Mouse (Mus musculus): ENCODE measurements around the gene Rbfox1. TPM values are rescaled to one million over a fixed set of nuclear protein-coding genes. Genes with fewer than 3 reads are reported as not detected.

Gene Rbfox1
- polyA plus RNA-seq, 1 experiment from 2014 or later: 0.57 TPM

DNA sequence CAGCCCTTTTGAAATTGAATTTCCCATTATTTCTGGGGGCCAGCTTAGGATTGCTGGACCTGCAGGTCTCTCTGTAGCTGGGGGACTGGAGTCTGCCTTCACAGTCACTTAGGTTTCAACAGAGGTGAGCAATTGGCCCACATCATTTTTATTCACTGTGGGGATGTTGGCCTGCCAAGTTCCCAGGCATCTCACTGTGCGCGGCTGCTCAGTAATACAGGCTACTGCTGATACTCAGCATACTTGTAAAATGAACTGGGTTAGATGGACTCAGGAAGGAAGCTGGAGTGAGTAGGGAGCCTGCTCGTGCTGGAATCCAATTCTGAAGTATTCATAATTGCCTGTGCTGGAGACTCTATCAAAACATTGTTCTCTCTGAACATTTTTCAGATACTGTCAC is 1356.5 kb downstream of the Rbfox1 start:
- ATAC-seq (ENCODE audit: insufficient read depth) (no peak), DNase-seq (no peak)
- Histone ChIP-seq H3K9ac (no peak overlapping the region), H3K36me3 (ENCODE audit: insufficient read depth) (no peaks in the 10 kb centered on the region), H3K27me3 (ENCODE audit: insufficient read depth, low read length) (no peaks in the 10 kb centered on the region), H3K4me3 (ENCODE audit: low read depth, low read length) (no peak overlapping the region), H3K4me2 (no peak overlapping the region), H3K9me3 (ENCODE audit: low read depth, low read length) (no peaks in the 10 kb centered on the region), H3K4me1 (ENCODE audit: insufficient read depth) (no peaks in the 10 kb centered on the region), H3K27ac (ENCODE audit: low read depth) (no peak overlapping the region)
- 62% methylated on average over 3 of the region's 3 CpGs for WGBS
- TF ChIP-seq CTCF (IDR thresholded peaks at IDR 0.05; ENCODE audit: low read depth): no peak

- WGBS: 74% methylated on average over 3 of the region's 3 CpGs
- H3K4me2 ChIP-seq: no peak overlapping the region
- H3K36me3 ChIP-seq (ENCODE audit: insufficient read depth): no peaks in the 10 kb centered on the region
- no peak for TF ChIP-seq CTCF (IDR thresholded peaks at IDR 0.05; ENCODE audit: low read depth)
- ATAC-seq (ENCODE audit: insufficient read depth) (no peak), DNase-seq (no peak)
- no peak overlapping the region for H3K9ac ChIP-seq
- no peak overlapping the region for H3K4me3 ChIP-seq (ENCODE audit: low read depth, low read length)
- H3K9me3 ChIP-seq (ENCODE audit: low read depth, low read length): no peaks in the 10 kb centered on the region
- no peaks in the 10 kb centered on the region for H3K4me1 ChIP-seq (ENCODE audit: insufficient read depth)
- H3K27me3 ChIP-seq (ENCODE audit: insufficient read depth, low read length): no peaks in the 10 kb centered on the region
- H3K27ac ChIP-seq (ENCODE audit: low read depth): no peak overlapping the region
Observed at GRCm38 (mm10) chr16:7242501-7242900, 1357.3 kb downstream of the Rbfox1 start.

DNA sequence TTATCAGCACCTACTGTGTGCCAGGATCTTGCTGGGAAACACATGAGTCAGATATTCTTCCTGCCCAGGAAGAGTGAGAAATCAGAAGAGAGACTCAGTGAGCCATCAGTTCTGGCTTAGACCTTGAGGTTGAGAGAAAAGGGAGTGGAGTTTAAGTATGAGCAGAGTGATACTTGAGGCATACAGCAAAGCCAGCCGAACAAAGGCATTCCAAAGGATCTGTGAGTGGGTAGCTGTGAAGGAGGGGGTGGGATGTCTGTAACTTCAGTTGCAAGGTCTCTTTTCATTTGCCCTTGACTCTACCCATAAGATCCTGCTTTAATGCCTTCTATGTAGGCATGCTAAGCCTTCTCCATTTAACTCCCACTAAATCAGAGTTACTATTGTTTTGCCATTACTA is 1359.2 kb downstream of the Rbfox1 start:
- no peaks in the 10 kb centered on the region for H3K4me1 ChIP-seq (ENCODE audit: insufficient read depth)
- ATAC-seq (ENCODE audit: insufficient read depth) (no peak), DNase-seq (peak; percentile 9)
- WGBS: 48% methylated on average over 1 of the region's 1 CpGs
- no peaks in the 10 kb centered on the region for H3K36me3 ChIP-seq (ENCODE audit: insufficient read depth)
- H3K4me3 ChIP-seq (ENCODE audit: low read depth, low read length): no peak overlapping the region
- no peak for TF ChIP-seq CTCF (IDR thresholded peaks at IDR 0.05; ENCODE audit: low read depth)
- no peak overlapping the region for H3K27ac ChIP-seq (ENCODE audit: low read depth)
- no peak overlapping the region for H3K9ac ChIP-seq
- H3K27me3 ChIP-seq (ENCODE audit: insufficient read depth, low read length): no peaks in the 10 kb centered on the region
- no peaks in the 10 kb centered on the region for H3K9me3 ChIP-seq (ENCODE audit: low read depth, low read length)
- H3K4me2 ChIP-seq: no peak overlapping the region

DNA sequence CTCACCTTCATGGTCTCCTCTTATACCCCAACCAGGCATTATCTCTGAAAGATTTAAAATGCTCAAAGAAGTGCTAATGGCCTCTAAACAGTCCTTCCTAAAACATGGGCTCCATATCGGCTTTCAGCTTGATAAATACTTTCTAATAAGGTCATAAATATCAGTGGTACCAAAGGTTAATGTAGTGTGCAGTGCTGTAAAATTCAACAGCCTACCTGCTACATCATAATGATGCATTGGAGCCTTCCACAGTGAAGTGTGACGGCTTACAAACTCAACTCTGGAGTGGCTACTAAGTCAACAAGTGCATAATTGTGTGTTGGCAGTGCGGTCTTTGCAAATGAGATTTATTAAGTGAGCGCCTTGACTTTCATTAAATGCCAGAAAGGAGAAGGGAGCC is 1366.5 kb downstream of the Rbfox1 start:
- ATAC-seq (ENCODE audit: insufficient read depth): no peak
- WGBS: 55% methylated on average over 4 of the region's 4 CpGs

DNA sequence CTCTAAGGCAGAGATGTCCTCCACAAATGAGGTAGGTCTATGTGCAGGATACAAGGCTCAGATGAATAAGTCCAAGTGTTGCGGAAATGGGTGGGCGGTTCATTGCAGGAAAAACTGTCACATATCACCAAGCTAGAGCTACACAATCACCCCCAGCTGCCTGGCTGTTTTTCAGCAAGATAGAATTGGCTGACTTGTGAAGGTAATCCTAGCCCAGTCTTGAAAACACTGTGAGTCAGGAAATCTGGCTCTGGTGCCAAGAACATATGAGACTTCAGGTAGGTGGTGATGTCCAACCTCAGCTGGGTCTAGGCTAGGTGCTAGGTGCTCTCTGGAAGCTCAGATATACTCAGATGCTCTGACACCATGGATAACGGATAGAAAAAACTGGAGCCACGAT is 1372.2 kb downstream of the Rbfox1 start:
- WGBS: 83% methylated on average over 4 of the region's 4 CpGs
- ATAC-seq (ENCODE audit: insufficient read depth) (no peak), DNase-seq (no peak)
- no peaks in the 10 kb centered on the region for H3K4me1 ChIP-seq (ENCODE audit: insufficient read depth)
- H3K9me3 ChIP-seq (ENCODE audit: low read depth, low read length): no peaks in the 10 kb centered on the region
- no peak overlapping the region for H3K4me3 ChIP-seq (ENCODE audit: low read depth, low read length)
- no peak overlapping the region for H3K27ac ChIP-seq (ENCODE audit: low read depth)
- no peak for TF ChIP-seq CTCF (IDR thresholded peaks at IDR 0.05; ENCODE audit: low read depth)
- no peak overlapping the region for H3K9ac ChIP-seq
- H3K4me2 ChIP-seq: no peak overlapping the region
- H3K36me3 ChIP-seq (ENCODE audit: insufficient read depth): no peaks in the 10 kb centered on the region
- H3K27me3 ChIP-seq (ENCODE audit: insufficient read depth, low read length): no peaks in the 10 kb centered on the region

More for the DNA sequence above, 1366.5 kb downstream of the Rbfox1 start:
- Histone ChIP-seq H3K36me3 (ENCODE audit: insufficient read depth) (no peaks in the 10 kb centered on the region), H3K4me3 (ENCODE audit: low read depth, low read length) (no peak overlapping the region), H3K9me3 (ENCODE audit: low read depth, low read length) (no peaks in the 10 kb centered on the region), H3K4me1 (ENCODE audit: insufficient read depth) (no peaks in the 10 kb centered on the region), H3K27me3 (ENCODE audit: insufficient read depth, low read length) (no peaks in the 10 kb centered on the region), H3K9ac (no peak overlapping the region), H3K4me2 (no peak overlapping the region), H3K27ac (ENCODE audit: low read depth) (no peak overlapping the region)
- no peak for DNase-seq
- no peak for TF ChIP-seq CTCF (IDR thresholded peaks at IDR 0.05; ENCODE audit: low read depth)

DNA sequence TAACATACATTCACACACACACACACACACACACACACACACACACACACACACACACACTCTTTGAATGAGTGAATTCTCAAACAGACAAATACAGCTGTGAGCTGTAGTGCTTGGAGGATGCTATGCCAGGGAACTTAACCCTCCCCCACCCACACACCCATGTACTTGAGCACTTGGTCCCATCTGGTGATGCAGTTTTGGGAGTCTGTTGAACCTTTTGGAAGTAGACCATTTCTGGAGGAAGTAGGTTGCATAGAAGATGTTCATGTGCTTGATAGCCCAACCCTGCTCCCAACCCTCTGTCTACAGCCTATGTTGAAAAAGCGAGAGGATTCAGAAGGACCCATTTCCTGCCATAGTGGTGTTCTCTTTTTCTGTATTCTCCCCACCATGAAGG is 1378.1 kb downstream of the Rbfox1 start:
- H3K9me3 ChIP-seq (ENCODE audit: low read depth, low read length): no peaks in the 10 kb centered on the region
- no peak overlapping the region for H3K9ac ChIP-seq
- H3K4me1 ChIP-seq (ENCODE audit: insufficient read depth): no peaks in the 10 kb centered on the region
- no peak for ATAC-seq (ENCODE audit: insufficient read depth)
- TF ChIP-seq CTCF (IDR thresholded peaks at IDR 0.05; ENCODE audit: low read depth): no peak
- H3K4me3 ChIP-seq (ENCODE audit: low read depth, low read length): no peak overlapping the region
- no peaks in the 10 kb centered on the region for H3K27me3 ChIP-seq (ENCODE audit: insufficient read depth, low read length)
- no peak for DNase-seq
- no peaks in the 10 kb centered on the region for H3K36me3 ChIP-seq (ENCODE audit: insufficient read depth)
- H3K27ac ChIP-seq (ENCODE audit: low read depth): no peak overlapping the region
- H3K4me2 ChIP-seq: no peak overlapping the region
- WGBS: 80% methylated on average over 1 of the region's 1 CpGs

GRCm38 (mm10) chr16:7265715-7266114 is 1380.6 kb downstream of the Rbfox1 start:
- H3K27ac ChIP-seq (ENCODE audit: low read depth): no peak overlapping the region
- ATAC-seq (ENCODE audit: insufficient read depth) (no peak), DNase-seq (no peak)
- H3K9ac ChIP-seq: no peak overlapping the region
- H3K9me3 ChIP-seq (ENCODE audit: low read depth, low read length): no peaks in the 10 kb centered on the region
- no peak overlapping the region for H3K4me2 ChIP-seq
- TF ChIP-seq CTCF (IDR thresholded peaks at IDR 0.05; ENCODE audit: low read depth): no peak
- no peaks in the 10 kb centered on the region for H3K36me3 ChIP-seq (ENCODE audit: insufficient read depth)
- no peaks in the 10 kb centered on the region for H3K4me1 ChIP-seq (ENCODE audit: insufficient read depth)
- no peaks in the 10 kb centered on the region for H3K27me3 ChIP-seq (ENCODE audit: insufficient read depth, low read length)
- no peak overlapping the region for H3K4me3 ChIP-seq (ENCODE audit: low read depth, low read length)

DNA sequence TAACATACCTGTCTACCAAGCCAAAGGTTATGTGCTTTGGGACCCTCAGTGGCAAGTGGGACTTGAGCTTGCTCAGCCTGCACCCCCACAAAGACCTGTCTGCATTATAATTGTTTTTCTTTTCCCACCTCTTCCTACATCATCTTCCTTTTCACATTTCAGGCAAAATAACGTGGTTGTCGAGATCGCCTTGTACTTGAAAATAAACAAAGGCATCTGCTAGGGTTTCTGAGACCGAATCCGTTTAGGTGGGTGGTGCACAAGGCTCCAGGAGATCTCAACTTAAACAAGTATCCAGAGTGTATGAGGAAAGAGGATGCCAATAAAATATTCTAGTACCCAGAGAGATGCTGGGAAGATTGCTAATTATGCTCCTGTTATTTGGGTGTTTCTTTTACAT is 1390.3 kb downstream of the Rbfox1 start:
- H3K27me3 ChIP-seq (ENCODE audit: insufficient read depth, low read length): no peaks in the 10 kb centered on the region
- no peaks in the 10 kb centered on the region for H3K9me3 ChIP-seq (ENCODE audit: low read depth, low read length)
- H3K4me1 ChIP-seq (ENCODE audit: insufficient read depth): no peaks in the 10 kb centered on the region
- ATAC-seq (ENCODE audit: insufficient read depth) (no peak), DNase-seq (no peak)
- no peak overlapping the region for H3K4me3 ChIP-seq (ENCODE audit: low read depth, low read length)
- no peak overlapping the region for H3K9ac ChIP-seq
- no peak overlapping the region for H3K4me2 ChIP-seq
- TF ChIP-seq CTCF (IDR thresholded peaks at IDR 0.05; ENCODE audit: low read depth): no peak
- H3K36me3 ChIP-seq (ENCODE audit: insufficient read depth): no peaks in the 10 kb centered on the region
- WGBS: 76% methylated on average over 5 of the region's 5 CpGs
- H3K27ac ChIP-seq (ENCODE audit: low read depth): no peak overlapping the region

Measured in lung, embryonic 14.5 days (tissue).